Mouse (Mus musculus) intestine, postnatal 0 days (tissue): ENCODE measurements around the gene Stx4a. TPM values are rescaled to one million over a fixed set of nuclear protein-coding genes. Genes with fewer than 3 reads are reported as not detected.
A peak's percentile ranks its signal among the peaks of the same experiment; 100 is the strongest.

Source experiments
- ATAC-seq: fragments of 200-750 bp; cut with Nextera tagmentation; 2 replicates; pipeline ENCODE4 v1.8.0; 2017; ENCODE audit warnings: mild to moderate bottlenecking, moderate TSS enrichment, moderate library complexity
- H3K27ac ChIP-seq: fragments of 300-500 bp; sonication (generic); 2 replicates; pipeline ENCODE4 v1.5.1; 2014; ENCODE audit warnings: mild to moderate bottlenecking, low read depth, low read length, moderate library complexity
- H3K27me3 ChIP-seq: fragments of 300-500 bp; sonication (generic); replicated peaks from 2 replicates; pipeline ENCODE4 v1.6.1; 2014; ENCODE audit warnings: low read length, mixed read lengths; ENCODE audit not compliant: control insufficient read depth, insufficient read depth
- H3K36me3 ChIP-seq: fragments of 300-500 bp; sonication (generic); 2 replicates; pipeline ENCODE4 v1.6.1; 2014; ENCODE audit warnings: mild to moderate bottlenecking, moderate library complexity; ENCODE audit not compliant: control insufficient read depth, insufficient read depth
- H3K4me1 ChIP-seq: fragments of 300-500 bp; sonication (generic); replicated peaks from 2 replicates; pipeline ENCODE4 v1.6.1; 2014; ENCODE audit warnings: antibody characterized with exemption, low read length, mixed read lengths; ENCODE audit not compliant: control insufficient read depth, insufficient read depth
- H3K4me2 ChIP-seq: fragments of 300-500 bp; sonication (generic); replicated peaks from 2 replicates; pipeline ENCODE4 v1.6.1; 2014; ENCODE audit warnings: low read depth, mild to moderate bottlenecking, moderate library complexity
- H3K4me3 ChIP-seq: fragments of 300-500 bp; sonication (generic); 2 replicates; pipeline ENCODE4 v1.5.1; 2014; ENCODE audit warnings: low read depth, low read length
- H3K9ac ChIP-seq: fragments of 300-500 bp; sonication (generic); 2 replicates; pipeline ENCODE4 v1.6.1; 2014; ENCODE audit warnings: mild to moderate bottlenecking, low read depth, low read length
- H3K9me3 ChIP-seq: fragments of 300-500 bp; sonication (generic); 2 replicates; pipeline ENCODE4 v1.6.1; 2016; ENCODE audit warnings: mixed run types; ENCODE audit not compliant: control insufficient read depth
- CTCF ChIP-seq: sonication (generic); IDR thresholded peaks from 2 replicates; pipeline ENCODE4 v1.5.1; 2016; ENCODE audit warnings: low read depth, mild to moderate bottlenecking, control low read depth, antibody characterized with exemption, moderate library complexity
- WGBS: fragments of 180-500 bp; shearing (Covaris S2); extraction: QIAGEN DNeasy Blood & Tissue Kit; methylation state at CpG from one replicate; pipeline ENCODE4 v1.1.7; 2014; 5-methylcytosine and 5-hydroxymethylcytosine counted together
- polyA plus RNA-seq: library from polyadenylated mRNA; unstranded; fragments of >200 nt; fragmentation: Nextera tagmentation; extraction: Ambion mirVana; gene quantifications from 2 replicates; pipeline ENCODE4 v1.2.1, GENCODE M21; 2015

Stx4a gene
- polyA plus RNA-seq, 1 experiment from 2014 or later: 38.9 TPM

DNA sequence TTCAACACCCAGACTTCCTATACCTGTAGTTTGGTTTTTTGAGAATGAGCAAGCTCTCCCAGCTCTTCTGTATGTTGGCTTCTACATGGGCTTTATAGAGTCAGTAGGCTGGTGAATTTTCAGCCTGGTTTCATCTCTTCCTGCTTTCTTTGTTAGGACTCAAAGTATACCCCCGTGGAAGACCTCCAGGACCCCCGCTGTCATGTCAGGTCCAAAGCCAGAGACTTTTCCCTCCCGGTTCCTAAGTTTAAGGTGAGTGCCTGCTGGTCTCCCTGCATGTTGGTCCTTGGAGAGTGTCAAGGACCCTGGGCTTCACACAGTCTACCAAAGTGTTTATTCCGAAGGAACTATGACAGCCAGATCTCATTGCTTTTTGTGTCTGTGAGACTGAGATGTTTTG is 45.7 kb upstream of the Stx4a start:
- Histone ChIP-seq H3K9ac (peak overlapping the region; percentile 96), H3K36me3 (peaks cover 25% of the 10 kb centered on the region), H3K4me2 (peak overlapping the region; percentile 85), H3K9me3 (no peaks in the 10 kb centered on the region), H3K4me1 (0 out of 2 replicates have a peak, but pooled peaks cover 4% of the 10 kb centered on the region), H3K27me3 (no peaks in the 10 kb centered on the region), H3K27ac (no peak overlapping the region), H3K4me3 (peak overlapping the region; percentile 85)
- no peak for ATAC-seq
- TF ChIP-seq CTCF: no peak
- 79% methylated on average over 4 of the region's 4 CpGs for WGBS

- Histone ChIP-seq H3K4me1 (no peaks in the 10 kb centered on the region), H3K9ac (no peak within 1 kb of the TSS), H3K4me3 (no peak within 1 kb of the TSS), H3K27me3 (no peaks in the 10 kb centered on the region), H3K36me3 (peaks cover 86% of the 10 kb centered on the region), H3K9me3 (no peaks in the 10 kb centered on the region), H3K27ac (no peak within 1 kb of the TSS), H3K4me2 (no peak within 1 kb of the TSS)
- no peak for ATAC-seq
- 95% methylated on average over 7 of the region's 7 CpGs for WGBS
- no peak for TF ChIP-seq CTCF
Measured at GRCm38 (mm10) chr7:127785308-127785707, 38.8 kb upstream of the Stx4a start, which contains the start of gene Gm49388. TSS of gene Gm49388 (plus strand) at chr7:127785608.

GRCm38 (mm10) chr7:127797076-127797845 is 26.8 kb upstream of the Stx4a start:
- Histone ChIP-seq H3K4me2 (no peak overlapping the region), H3K9me3 (no peaks in the 10 kb centered on the region), H3K4me1 (no peaks in the 10 kb centered on the region), H3K36me3 (peaks cover 73% of the 10 kb centered on the region), H3K9ac (no peak overlapping the region), H3K4me3 (no peak overlapping the region), H3K27me3 (no peaks in the 10 kb centered on the region), H3K27ac (0 out of 2 replicates have a peak overlapping the region, but pooled peaks have one; percentile 7)
- no peak for TF ChIP-seq CTCF
- ATAC-seq: no peak
- WGBS: 85% methylated on average over 23 of the region's 23 CpGs

DNA sequence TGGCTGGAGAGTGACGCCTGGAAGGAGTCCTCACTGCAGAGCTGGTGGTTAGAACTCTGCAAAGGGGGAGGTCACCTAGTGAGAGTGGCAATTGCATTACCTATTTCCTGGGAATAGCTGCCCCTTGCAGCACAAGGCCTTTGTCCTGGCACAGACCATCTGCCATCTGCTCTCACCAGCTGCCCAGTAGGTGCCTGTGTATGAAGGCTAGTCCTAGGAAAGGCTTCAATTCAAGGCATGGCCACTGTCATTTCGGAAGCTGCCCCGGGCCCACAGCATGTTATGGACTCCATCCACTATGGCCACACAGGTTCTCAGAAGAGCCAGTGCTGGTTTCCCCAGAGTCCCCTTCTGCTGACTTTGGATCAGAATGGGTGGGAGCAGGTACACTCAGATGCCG is 25.5 kb upstream of the Stx4a start:
- TF ChIP-seq CTCF: no peak
- no peak for ATAC-seq
- no peak overlapping the region; the same call in 1 of the 2 replicates for H3K27ac ChIP-seq
- no peak overlapping the region for H3K9ac ChIP-seq
- H3K27me3 ChIP-seq: no peaks in the 10 kb centered on the region
- WGBS: 89% methylated on average over 4 of the region's 4 CpGs
- no peaks in the 10 kb centered on the region for H3K9me3 ChIP-seq
- no peak overlapping the region for H3K4me3 ChIP-seq
- H3K4me1 ChIP-seq: no peaks in the 10 kb centered on the region
- peaks cover 70% of the 10 kb centered on the region for H3K36me3 ChIP-seq
- H3K4me2 ChIP-seq: no peak overlapping the region

DNA sequence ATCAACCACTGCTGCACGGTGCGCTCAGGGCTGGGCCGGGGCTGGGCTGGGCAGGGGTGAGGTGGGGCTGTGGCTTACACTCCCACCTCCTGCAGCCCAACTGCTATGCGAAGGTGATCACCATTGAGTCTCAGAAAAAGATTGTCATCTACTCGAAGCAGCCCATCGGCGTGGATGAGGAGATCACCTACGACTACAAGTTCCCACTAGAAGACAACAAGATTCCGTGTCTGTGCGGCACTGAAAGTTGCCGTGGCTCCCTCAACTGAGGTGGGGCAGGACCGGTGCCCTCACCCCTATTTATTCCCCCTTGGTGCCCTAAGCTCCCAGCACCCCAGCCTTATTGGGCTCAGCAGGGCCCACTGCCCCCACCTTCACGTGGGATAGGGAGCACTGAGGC is 24.9 kb upstream of the Stx4a start:
- no peak for ATAC-seq
- no peak overlapping the region for H3K9ac ChIP-seq
- 86% methylated on average over 13 of the region's 13 CpGs for WGBS
- no peak overlapping the region for H3K4me3 ChIP-seq
- H3K27ac ChIP-seq: no peak overlapping the region
- no peak overlapping the region for H3K4me2 ChIP-seq
- no peaks in the 10 kb centered on the region for H3K4me1 ChIP-seq
- TF ChIP-seq CTCF: no peak
- peaks cover 67% of the 10 kb centered on the region for H3K36me3 ChIP-seq
- H3K9me3 ChIP-seq: no peaks in the 10 kb centered on the region
- H3K27me3 ChIP-seq: no peaks in the 10 kb centered on the region

- Histone ChIP-seq H3K9me3 (no peaks in the 10 kb centered on the region), H3K36me3 (peaks cover 65% of the 10 kb centered on the region), H3K27me3 (no peaks in the 10 kb centered on the region), H3K4me2 (no peak overlapping the region), H3K4me3 (no peak overlapping the region), H3K4me1 (0 out of 2 replicates have a peak, but pooled peaks cover 3% of the 10 kb centered on the region), H3K9ac (no peak overlapping the region), H3K27ac (no peak overlapping the region)
- WGBS: 86% methylated on average over 1 of the region's 1 CpGs
- TF ChIP-seq CTCF: no peak
- ATAC-seq: no peak
Measured at GRCm38 (mm10) chr7:127799738-127800137, 24.4 kb upstream of the Stx4a start.
